Mouse (Mus musculus) C2C12 (cell line): ENCODE results near the gene A4galt. TPM values are rescaled to one million over a fixed set of nuclear protein-coding genes. Genes with fewer than 3 reads are reported as not detected.

ENCODE experiments used
- H3K27me3 ChIP-seq: one replicate; pipeline ENCODE4 v1.6.1; 2011; ENCODE audit not compliant: control insufficient read depth, insufficient read depth, insufficient read length
- H3K36me3 ChIP-seq: one replicate; pipeline ENCODE4 v1.6.1; 2011; ENCODE audit not compliant: control insufficient read depth, insufficient read depth
- H3K4me3 ChIP-seq: one replicate; pipeline ENCODE4 v1.5.1; 2011; ENCODE audit warnings: mild to moderate bottlenecking, control low read depth; ENCODE audit not compliant: poor library complexity, insufficient read depth, severe bottlenecking
- H3K79me2 ChIP-seq: one replicate; pipeline ENCODE4 v1.6.1; 2011; ENCODE audit not compliant: control insufficient read depth, insufficient read depth
- H3K79me3 ChIP-seq: one replicate; pipeline ENCODE4 v1.6.1; 2011; ENCODE audit warnings: low read depth, control low read depth
- H3ac ChIP-seq: one replicate; pipeline ENCODE3; 2011; ENCODE audit warnings: low read depth; ENCODE audit not compliant: control insufficient read depth, insufficient read length
- CEBPB ChIP-seq: IDR thresholded peaks from one replicate; pipeline ENCODE4 v1.6.1; 2011; ENCODE audit warnings: low read depth, mild to moderate bottlenecking, control low read depth, moderate library complexity
- CTCF ChIP-seq: IDR thresholded peaks from one replicate; pipeline ENCODE4 v1.5.1; 2011; ENCODE audit not compliant: control insufficient read depth, insufficient read depth, insufficient read length
- FOSL1 ChIP-seq: IDR thresholded peaks from one replicate; pipeline ENCODE4 v1.8.0; 2011; ENCODE audit warnings: mild to moderate bottlenecking, low read length; ENCODE audit not compliant: poor library complexity, insufficient read depth, severe bottlenecking
- MAX ChIP-seq: IDR thresholded peaks from one replicate; pipeline ENCODE4 v1.6.1; 2011; ENCODE audit warnings: mild to moderate bottlenecking, control low read depth
- MYOD1 ChIP-seq: IDR thresholded peaks from one replicate; pipeline ENCODE4 v1.6.1; 2011; ENCODE audit warnings: low read depth; ENCODE audit not compliant: control insufficient read depth, insufficient read length
- MYOG ChIP-seq: IDR thresholded peaks from one replicate; pipeline ENCODE4 v1.6.1; 2011; ENCODE audit not compliant: control insufficient read depth, insufficient read length; ENCODE audit errors: extremely low read depth
- USF1 ChIP-seq: IDR thresholded peaks from one replicate; pipeline ENCODE4 v1.6.1; 2011; ENCODE audit warnings: low read depth, mild to moderate bottlenecking, control low read depth, moderate library complexity
- polyA plus RNA-seq: library from polyadenylated mRNA; unstranded; fragments of >200 nt; fragmentation: generic; extraction: Trizol; gene quantifications from one replicate; pipeline ENCODE4 v1.2.1, GENCODE M21; 2012; ENCODE audit warnings: missing spikeins

A4galt gene
- polyA plus RNA-seq, 1 experiment, result 27.6 TPM

DNA sequence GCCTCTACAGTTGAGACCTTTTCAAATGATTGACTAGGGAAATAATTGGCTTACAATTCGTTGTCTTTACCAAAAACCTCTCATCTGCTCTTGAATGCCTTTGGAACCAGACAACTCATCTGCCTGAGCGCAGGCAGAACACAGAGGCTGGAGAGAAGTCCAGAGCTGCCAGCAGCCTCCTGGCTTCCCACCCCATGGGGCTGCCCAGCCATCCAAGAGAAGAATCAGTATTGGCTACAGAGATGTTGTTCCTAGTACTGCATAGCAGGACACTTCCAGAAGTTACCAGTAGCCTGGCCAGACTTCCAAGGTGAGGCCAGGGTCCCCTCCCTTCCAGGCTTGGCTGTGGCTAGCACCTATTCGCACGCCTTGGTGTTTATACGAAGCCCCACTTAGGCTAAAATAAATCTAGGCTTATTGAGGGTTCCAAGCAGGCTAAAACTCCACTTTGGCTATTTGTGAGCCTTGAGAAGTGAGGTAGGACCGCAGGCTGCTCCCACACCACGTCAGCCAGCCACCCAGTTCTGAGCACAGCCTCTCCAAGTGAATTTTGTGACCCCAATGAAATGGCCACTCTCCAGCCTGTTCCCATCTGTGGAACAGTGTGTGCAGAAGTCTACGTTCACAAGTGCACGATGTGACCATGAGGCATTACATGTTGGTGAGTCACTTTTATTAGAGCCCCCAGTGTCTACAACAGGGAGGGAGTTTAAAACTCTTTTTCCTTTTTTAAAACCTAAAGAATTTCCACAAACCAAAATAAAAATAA is 25.3 kb downstream of the A4galt start:
- Histone ChIP-seq H3K27me3 (no peaks in the 10 kb centered on the region), H3K4me3 (no peak overlapping the region), H3K36me3 (peaks cover 5% of the 10 kb centered on the region), H3K79me2 (no peaks in the 10 kb centered on the region), H3K79me3 (no peaks in the 10 kb centered on the region), H3ac (no peak overlapping the region)
- no peak for TF ChIP-seq USF1
- TF ChIP-seq MAX, result no peak
- TF ChIP-seq MYOD1, result no peak
- TF ChIP-seq CTCF, result no peak
- no peak for TF ChIP-seq CEBPB
- TF ChIP-seq FOSL1, result no peak
- no peak for TF ChIP-seq MYOG

DNA sequence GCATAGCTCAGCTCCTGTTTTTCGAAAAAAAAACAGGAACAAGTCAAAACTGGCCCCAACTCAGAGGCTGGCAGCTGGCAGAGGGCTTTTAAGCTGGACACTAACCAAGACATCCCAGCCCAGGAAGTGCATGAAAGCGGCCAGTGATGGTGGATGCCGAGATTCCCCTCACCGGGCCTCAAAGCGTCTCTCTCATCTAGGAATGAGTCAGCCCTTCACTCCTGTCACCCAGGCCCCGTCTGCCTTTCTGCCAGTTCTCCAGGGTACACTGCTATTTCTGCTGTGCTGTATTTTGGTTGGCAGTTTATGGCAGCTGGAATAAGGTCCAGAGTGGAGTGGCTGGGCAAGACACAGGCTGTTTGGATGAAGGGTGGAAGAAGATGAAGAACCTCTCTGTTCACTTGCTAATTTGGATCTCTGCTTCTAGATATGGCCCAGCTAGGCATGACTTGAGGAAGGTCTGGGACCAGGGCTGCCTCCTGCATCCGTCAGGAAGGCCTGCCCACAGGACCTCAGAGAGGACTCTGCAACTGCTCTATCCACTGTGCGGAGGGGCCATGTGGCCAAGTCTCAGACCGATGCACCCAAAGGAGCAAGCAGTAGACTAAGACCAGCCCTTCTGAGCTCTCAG is 27.3 kb downstream of the A4galt start:
- H3K4me3 ChIP-seq, result no peak overlapping the region
- H3K36me3 ChIP-seq, result peaks cover 5% of the 10 kb centered on the region
- no peaks in the 10 kb centered on the region for H3K79me2 ChIP-seq
- H3K27me3 ChIP-seq, result no peaks in the 10 kb centered on the region
- TF ChIP-seq FOSL1 (peak; percentile 53), CEBPB (no peak), USF1 (no peak), CTCF (no peak), MYOD1 (no peak), MAX (no peak), MYOG (no peak)
- H3K79me3 ChIP-seq, result no peaks in the 10 kb centered on the region
- peak overlapping the region; percentile 6 for H3ac ChIP-seq

DNA sequence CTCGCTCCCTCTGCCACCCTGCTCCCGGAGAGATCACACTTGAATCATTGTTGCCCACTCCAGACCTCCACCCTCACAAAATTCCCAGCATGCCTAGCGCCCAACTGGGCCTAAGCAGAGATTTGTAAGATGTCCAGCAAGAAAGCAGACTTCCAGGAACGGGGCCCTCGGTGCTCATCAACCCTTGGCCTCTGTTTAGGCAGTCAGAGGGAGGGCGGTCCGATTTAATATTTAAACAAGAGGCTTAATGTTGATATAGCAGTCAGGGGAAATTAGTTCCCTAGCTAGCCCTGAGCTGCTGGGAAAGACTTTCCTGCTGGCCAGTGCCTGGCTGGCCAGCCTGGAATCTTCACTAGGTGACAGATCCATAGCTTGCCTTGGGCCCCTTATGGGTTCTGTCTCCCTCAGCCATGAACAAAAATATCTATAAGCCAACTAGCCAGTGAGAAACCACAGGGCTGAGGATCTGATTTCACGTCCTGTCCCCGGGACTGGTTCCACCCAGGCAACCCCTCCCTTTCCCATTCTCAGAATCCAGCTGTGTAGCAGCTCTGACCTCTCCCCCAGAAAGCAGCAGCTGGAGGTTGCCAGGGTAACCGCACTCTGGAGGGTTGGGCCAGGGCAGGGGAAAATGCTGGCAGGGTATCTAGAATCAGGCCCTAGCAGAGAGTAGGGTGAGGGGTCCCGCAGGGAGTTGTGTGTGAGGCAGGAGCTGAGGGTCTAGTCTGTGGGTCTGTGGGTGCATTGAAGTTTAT is 28.2 kb downstream of the A4galt start:
- peak overlapping the region; percentile 6 for H3ac ChIP-seq
- no peak for TF ChIP-seq MYOG
- TF ChIP-seq CEBPB, result no peak
- TF ChIP-seq MAX, result peak; percentile 37
- TF ChIP-seq MYOD1, result peak; percentile 65
- TF ChIP-seq USF1, result no peak
- no peaks in the 10 kb centered on the region for H3K79me3 ChIP-seq
- H3K27me3 ChIP-seq, result no peaks in the 10 kb centered on the region
- H3K36me3 ChIP-seq, result peaks cover 5% of the 10 kb centered on the region
- H3K79me2 ChIP-seq, result no peaks in the 10 kb centered on the region
- no peak overlapping the region for H3K4me3 ChIP-seq

DNA sequence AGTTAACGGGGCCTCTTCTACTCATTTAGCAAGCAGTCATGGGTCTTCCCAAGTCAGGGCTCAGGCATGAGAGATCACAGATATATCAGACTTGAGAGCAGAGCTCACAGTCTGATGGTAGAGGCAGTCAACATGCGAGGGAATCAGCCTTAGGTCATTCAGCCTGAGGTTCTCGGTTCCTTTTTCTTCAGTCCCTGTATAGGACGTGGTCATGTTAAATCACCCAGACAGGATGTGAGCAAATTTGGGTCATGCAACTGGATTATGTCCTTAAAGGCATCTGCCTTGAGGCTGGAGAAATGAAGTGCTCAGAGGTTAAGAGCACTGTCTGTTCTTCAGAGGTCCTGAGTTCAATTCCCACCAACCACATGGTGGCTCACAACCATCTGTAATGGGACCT is 29.9 kb downstream of the A4galt start:
- Histone ChIP-seq H3K27me3 (no peaks in the 10 kb centered on the region), H3ac (no peak overlapping the region), H3K4me3 (no peak overlapping the region), H3K79me2 (no peaks in the 10 kb centered on the region), H3K36me3 (no peaks in the 10 kb centered on the region), H3K79me3 (no peaks in the 10 kb centered on the region)
- no peak for TF ChIP-seq MYOG
- TF ChIP-seq CTCF, result no peak
- no peak for TF ChIP-seq CEBPB
- no peak for TF ChIP-seq MAX
- no peak for TF ChIP-seq USF1
- no peak for TF ChIP-seq FOSL1
- no peak for TF ChIP-seq MYOD1

DNA sequence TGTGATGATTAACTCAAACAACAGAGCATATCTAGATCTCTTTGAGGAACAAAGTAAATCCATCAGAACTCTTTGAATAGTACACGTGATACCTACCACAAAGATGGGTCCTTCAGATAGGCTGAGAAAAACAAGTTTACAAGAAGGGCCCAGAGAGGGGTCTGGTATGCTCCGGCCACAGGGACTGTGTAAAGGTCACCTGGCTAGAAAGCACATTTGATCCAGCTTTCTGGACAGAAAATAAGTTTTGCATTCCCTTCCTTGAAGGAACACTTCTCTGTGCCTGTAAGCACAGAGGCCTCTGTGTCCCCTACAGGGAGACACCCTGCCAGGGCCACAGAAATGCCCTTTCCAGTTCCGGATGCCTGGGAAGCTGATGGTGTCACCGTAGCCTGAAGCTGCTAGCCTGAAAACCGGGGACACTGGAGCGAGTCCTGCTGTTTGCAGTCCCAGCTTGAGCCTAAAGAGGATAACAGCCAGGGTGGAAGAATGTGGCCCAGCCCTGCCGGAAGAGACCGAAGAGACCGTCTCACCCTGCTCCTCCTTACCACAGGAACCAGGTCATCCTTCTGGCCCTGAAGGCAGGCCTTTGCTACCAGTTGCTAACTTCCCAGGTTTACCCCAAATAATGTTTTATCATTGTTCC is 31.1 kb downstream of the A4galt start:
- H3K36me3 ChIP-seq, result no peaks in the 10 kb centered on the region
- no peak overlapping the region for H3ac ChIP-seq
- no peak for TF ChIP-seq MAX
- TF ChIP-seq FOSL1, result no peak
- no peak for TF ChIP-seq CEBPB
- TF ChIP-seq CTCF, result no peak
- TF ChIP-seq USF1, result no peak
- TF ChIP-seq MYOG, result no peak
- no peak for TF ChIP-seq MYOD1
- H3K79me3 ChIP-seq, result no peaks in the 10 kb centered on the region
- H3K4me3 ChIP-seq, result no peak overlapping the region
- no peaks in the 10 kb centered on the region for H3K79me2 ChIP-seq
- H3K27me3 ChIP-seq, result no peaks in the 10 kb centered on the region
